Mouse (Mus musculus) kidney, adult 2 months (tissue): ENCODE data around the gene Sgsm2. TPM values are rescaled to one million over a fixed set of nuclear protein-coding genes. Genes with fewer than 3 reads are reported as not detected.

Source experiments
- DNase-seq: peaks from one replicate; pipeline ENCODE4 v3.0.0; 2021
- H3K27ac ChIP-seq: fragments of 200-500 bp; 2 replicates; pipeline ENCODE4 v1.5.1; 2012; ENCODE audit warnings: low read depth, low read length, control low read depth, inconsistent platforms; ENCODE audit not compliant: insufficient read depth
- H3K27me3 ChIP-seq: fragments of 200-500 bp; replicated peaks from 2 replicates; pipeline ENCODE4 v1.6.1; 2012; ENCODE audit warnings: mild to moderate bottlenecking, moderate library complexity, low read length, inconsistent platforms; ENCODE audit not compliant: control insufficient read depth, insufficient read depth
- H3K36me3 ChIP-seq: fragments of 200-500 bp; 2 replicates; pipeline ENCODE4 v1.6.1; 2012; ENCODE audit warnings: mild to moderate bottlenecking, moderate library complexity, low read length, inconsistent platforms; ENCODE audit not compliant: control insufficient read depth, insufficient read depth
- H3K4me1 ChIP-seq: fragments of 200-500 bp; 2 replicates; pipeline ENCODE4 v1.6.1; 2011; ENCODE audit warnings: low read length; ENCODE audit not compliant: control insufficient read depth, insufficient read depth
- H3K4me3 ChIP-seq: fragments of 200-500 bp; 2 replicates; pipeline ENCODE4 v1.5.1; 2011; ENCODE audit warnings: mild to moderate bottlenecking, low read depth, low read length, control low read depth; ENCODE audit not compliant: insufficient read depth
- CTCF ChIP-seq: fragments of 200-500 bp; conservative IDR thresholded peaks from 2 replicates; pipeline ENCODE4 v1.5.1; 2011; ENCODE audit warnings: low read depth, mild to moderate bottlenecking, control low read depth, low read length, moderate library complexity, mixed read lengths; ENCODE audit not compliant: insufficient read depth, insufficient read length
- POLR2A ChIP-seq: fragments of 200-500 bp; IDR thresholded peaks from one replicate; pipeline ENCODE4 v1.6.1; 2011; ENCODE audit warnings: low read depth, low read length, control low read depth
- WGBS: fragments of 180-500 bp; shearing (Covaris S2); methylation state at CpG from one replicate; pipeline ENCODE4 v1.1.7; 2018; 5-methylcytosine and 5-hydroxymethylcytosine counted together
- polyA plus RNA-seq: library from polyadenylated mRNA; depleted of rRNA; stranded (reverse); fragments of >200 nt; gene quantifications from 2 replicates; pipeline ENCODE4 v1.2.3, GENCODE M21; 2012

Gene Sgsm2
- polyA plus RNA-seq, 1 experiment: 27.5 TPM

GRCm38 (mm10) chr11:74850998-74851661, 45.7 kb downstream of the Sgsm2 start:
- Histone ChIP-seq H3K27me3 (no peaks in the 10 kb centered on the region), H3K4me3 (no peak overlapping the region), H3K4me1 (peaks cover 28% of the 10 kb centered on the region), H3K36me3 (no peaks in the 10 kb centered on the region), H3K27ac (peak overlapping the region; percentile 65)
- TF ChIP-seq POLR2A: peak; percentile 10
- TF ChIP-seq CTCF: no peak
- WGBS: 46% methylated on average over 14 of the region's 14 CpGs
- peak; percentile 87 for DNase-seq

DNA sequence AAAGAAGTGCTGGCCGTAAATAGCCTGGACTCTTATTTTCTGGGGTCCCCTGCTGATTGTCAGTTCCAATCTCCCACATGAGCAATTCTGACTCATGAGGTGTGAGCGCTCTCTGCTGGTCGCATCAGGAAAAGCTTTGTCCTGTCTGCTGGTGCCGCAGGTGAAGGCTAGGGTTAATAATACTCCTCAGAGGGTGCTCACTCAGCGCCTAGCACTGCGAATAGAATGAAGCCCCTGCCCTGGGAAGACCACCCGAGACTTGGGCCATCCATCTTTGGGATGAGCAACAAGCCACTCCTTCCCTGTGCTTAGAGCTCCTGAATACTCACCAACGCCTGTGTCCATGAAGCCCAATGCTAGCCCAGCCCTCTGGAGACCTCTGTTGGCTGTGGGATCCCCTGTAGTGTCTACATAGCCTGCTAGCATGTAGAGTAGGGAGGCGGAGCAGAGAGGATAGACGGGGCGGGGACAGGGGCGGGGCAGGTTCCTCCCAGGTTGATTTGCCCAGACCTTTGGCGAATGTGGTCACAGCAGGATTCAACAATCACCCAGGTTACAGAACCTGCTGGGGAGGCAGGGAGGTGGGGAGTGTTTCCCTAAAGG, 48.8 kb downstream of the Sgsm2 start:
- 5% methylated on average over 13 of the region's 13 CpGs for WGBS
- H3K4me1 ChIP-seq: peaks cover 28% of the 10 kb centered on the region
- DNase-seq: peak; percentile 91
- H3K4me3 ChIP-seq: no peak overlapping the region
- peak overlapping the region; percentile 78; the same call in 1 of the 2 replicates for H3K27ac ChIP-seq
- no peaks in the 10 kb centered on the region for H3K27me3 ChIP-seq
- no peak for TF ChIP-seq POLR2A
- TF ChIP-seq CTCF: peak; percentile 89
- H3K36me3 ChIP-seq: no peaks in the 10 kb centered on the region

GRCm38 (mm10) chr11:74845784-74846183, 51.1 kb downstream of the Sgsm2 start:
- H3K4me1 ChIP-seq: peaks cover 30% of the 10 kb centered on the region
- H3K27ac ChIP-seq: no peak overlapping the region
- H3K36me3 ChIP-seq: no peaks in the 10 kb centered on the region
- no peak overlapping the region for H3K4me3 ChIP-seq
- no peak for DNase-seq
- 69% methylated on average over 3 of the region's 3 CpGs for WGBS
- TF ChIP-seq POLR2A: no peak
- TF ChIP-seq CTCF: peak; percentile 45
- H3K27me3 ChIP-seq: no peaks in the 10 kb centered on the region

GRCm38 (mm10) chr11:74843761-74844160, 53.1 kb downstream of the Sgsm2 start:
- Histone ChIP-seq H3K4me1 (peaks cover 36% of the 10 kb centered on the region), H3K27ac (no peak overlapping the region), H3K36me3 (no peaks in the 10 kb centered on the region), H3K27me3 (no peaks in the 10 kb centered on the region), H3K4me3 (no peak overlapping the region)
- no peak for DNase-seq
- TF ChIP-seq CTCF (no peak), POLR2A (no peak)
- 52% methylated on average over 5 of the region's 5 CpGs for WGBS

DNA sequence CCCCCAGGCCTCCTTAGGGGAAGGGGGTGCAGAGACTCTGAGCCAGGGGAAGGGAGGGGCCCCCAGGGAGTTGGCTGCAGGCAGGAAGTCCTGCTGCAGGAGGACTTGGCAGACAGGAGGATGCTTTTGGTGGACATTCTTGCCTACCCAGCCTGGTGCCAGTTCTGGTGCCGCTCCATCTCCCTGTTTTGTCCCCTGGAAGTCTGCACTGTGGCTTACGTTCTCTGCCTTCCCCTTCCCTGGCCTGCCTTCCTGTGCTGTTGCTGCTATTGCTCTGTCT, 53.5 kb downstream of the Sgsm2 start:
- WGBS: 54% methylated on average over 2 of the region's 2 CpGs
- Histone ChIP-seq H3K27ac (no peak overlapping the region), H3K4me3 (no peak overlapping the region), H3K27me3 (no peaks in the 10 kb centered on the region), H3K4me1 (peaks cover 32% of the 10 kb centered on the region), H3K36me3 (no peaks in the 10 kb centered on the region)
- peak; percentile 54 for DNase-seq
- TF ChIP-seq CTCF (no peak), POLR2A (no peak)

GRCm38 (mm10) chr11:74842656-74843434, 54.0 kb downstream of the Sgsm2 start:
- Histone ChIP-seq H3K27ac (peak overlapping the region; percentile 30; the same call in 1 of the 2 replicates), H3K4me1 (peaks cover 31% of the 10 kb centered on the region), H3K27me3 (no peaks in the 10 kb centered on the region), H3K36me3 (no peaks in the 10 kb centered on the region), H3K4me3 (no peak overlapping the region)
- WGBS: 62% methylated on average over 22 of the region's 22 CpGs
- TF ChIP-seq CTCF (no peak), POLR2A (no peak)
- DNase-seq: no peak

DNA sequence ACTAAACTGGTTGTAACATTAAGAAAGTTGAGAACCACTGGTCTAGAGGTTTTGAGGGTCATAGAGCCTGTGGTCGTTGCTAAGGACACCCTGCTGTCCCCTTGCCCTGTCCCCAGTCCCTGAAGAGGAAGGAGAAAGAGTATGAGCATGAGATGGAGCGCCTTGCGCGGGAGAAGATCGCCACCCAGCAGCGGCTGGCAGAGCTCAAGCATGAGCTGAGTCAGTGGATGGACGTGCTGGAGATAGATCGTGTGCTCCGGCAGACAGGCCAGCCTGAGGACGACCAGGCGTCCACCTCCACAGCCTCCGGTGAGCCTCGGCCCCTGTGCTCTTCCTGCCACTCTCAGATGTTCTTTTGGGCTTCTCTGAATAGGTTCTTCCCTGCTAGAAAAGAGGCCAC, 54.8 kb downstream of the Sgsm2 start:
- peaks cover 37% of the 10 kb centered on the region for H3K4me1 ChIP-seq
- TF ChIP-seq POLR2A (no peak), CTCF (no peak)
- no peak for DNase-seq
- WGBS: 56% methylated on average over 13 of the region's 13 CpGs
- no peak overlapping the region for H3K4me3 ChIP-seq
- peak overlapping the region; percentile 95 for H3K27ac ChIP-seq
- H3K27me3 ChIP-seq: no peaks in the 10 kb centered on the region
- H3K36me3 ChIP-seq: no peaks in the 10 kb centered on the region
